ENCODE assay signal across 27 mouse cellular contexts in genomic region chr2:155636881-155637280, GRCm38 (mm10). TPM values are rescaled to one million over a fixed set of nuclear protein-coding genes. Genes with fewer than 3 reads are reported as not detected.
DNase-seq lines count a peak whose midpoint lies in the region; ATAC-seq lines count a peak whose summit lies in the region.
"Had no signal": no experiment of that assay in that cellular context is flagged by ENCODE, and none has a peak within 500 bp of the region (broad histone marks: within the 10 kb centered on the region; RNA-seq: fewer than 3 reads in every experiment).

No protein-coding gene starts in this region.

- peaks cover 15% of the 10 kb centered on the region for H3K27me3 ChIP-seq in heart, embryonic 13.5 days (replicated peaks)
- peaks cover 31% of the 10 kb centered on the region for H3K27me3 ChIP-seq in heart, embryonic 10.5 days (ENCODE audit: insufficient read depth, poor library complexity, severe bottlenecking)
- H3K27me3 ChIP-seq: CH12.LX, Patski had no signal

- no peaks in the 10 kb centered on the region for H3K9me3 ChIP-seq in heart, embryonic 13.5 days
- no peaks in the 10 kb centered on the region for H3K9me3 ChIP-seq in heart, embryonic 10.5 days
- H3K9me3 ChIP-seq: embryonic facial prominence, embryonic 13.5 days; embryonic facial prominence, embryonic 15.5 days; forebrain, embryonic 10.5 days; forebrain, embryonic 12.5 days; G1E had no signal

- H3K4me3 ChIP-seq in heart, embryonic 13.5 days = no peak overlapping the region
- H3K4me3 ChIP-seq in heart, embryonic 10.5 days = no peak overlapping the region
- H3K4me3 ChIP-seq in brown adipose tissue, adult 24 weeks (ENCODE audit: insufficient read depth, low read depth, low read length) = no peak overlapping the region
- H3K4me3 ChIP-seq: embryonic facial prominence, embryonic 13.5 days; embryonic facial prominence, embryonic 15.5 days; erythroblast, embryonic 14.5 days; forebrain, embryonic 10.5 days; forebrain, embryonic 12.5 days had no signal

- DNase-seq in adrenal gland, postnatal 14 days = peak; percentile 7
- no peak for DNase-seq in adrenal gland, adult (ENCODE audit: inconsistent age in 2 of 2, low spot score in 1 of 2)
- DNase-seq in heart, embryonic 10.5 days (ENCODE audit: low spot score) = no peak
- peak; percentile 54 for DNase-seq in adipocyte (ENCODE audit: low spot score)
- DNase-seq in right cerebral cortex, postnatal 36 days (ENCODE audit: low spot score in 2 of 2) = no peak
- DNase-seq: adrenal gland, adult 8-10 months; adrenal gland, postnatal 25 days; B cell, adult 2 months; cerebellum, adult 8-10 months; cerebellum, postnatal 14 days; cerebellum, postnatal 36 days; embryo, embryonic 11 days had no signal

- H3K4me1 ChIP-seq in heart, embryonic 13.5 days = peaks cover 6% of the 10 kb centered on the region; the same call in 1 of the 2 replicates
- H3K4me1 ChIP-seq in heart, embryonic 10.5 days = peaks cover 28% of the 10 kb centered on the region
- peaks cover 22% of the 10 kb centered on the region for H3K4me1 ChIP-seq in brown adipose tissue, adult 24 weeks (ENCODE audit: control insufficient read depth, insufficient read depth, insufficient read length, low read length)
- H3K4me1 ChIP-seq: embryonic facial prominence, embryonic 13.5 days; embryonic facial prominence, embryonic 15.5 days had no signal

- ATAC-seq in heart, embryonic 13.5 days (ENCODE audit: extremely low read depth, insufficient number of reproducible peaks, low FRiP score, low TSS enrichment) = no peak
- ATAC-seq: activated CD4-positive, CD25-positive, alpha-beta regulatory T cell, adult 4 months; CD4-positive, CD25-positive, alpha-beta regulatory T cell, adult 4 months; forebrain, embryonic 14.5 days; forebrain, embryonic 16.5 days; Patski had no signal

- H3K9ac ChIP-seq in heart, embryonic 13.5 days = no peak overlapping the region
- H3K9ac ChIP-seq: embryonic facial prominence, embryonic 13.5 days; embryonic facial prominence, embryonic 15.5 days; forebrain, embryonic 12.5 days had no signal

- peaks cover 100% of the 10 kb centered on the region for H3K36me3 ChIP-seq in heart, embryonic 13.5 days
- peaks cover 100% of the 10 kb centered on the region for H3K36me3 ChIP-seq in heart, embryonic 10.5 days

- H3K27ac ChIP-seq in heart, embryonic 13.5 days (replicated peaks) = 0 out of 2 replicates have a peak overlapping the region, but pooled peaks have one; percentile 3
- H3K27ac ChIP-seq in heart, embryonic 10.5 days = no peak overlapping the region
- peak overlapping the region; percentile 25; the same call in 1 of the 2 replicates for H3K27ac ChIP-seq in brown adipose tissue, adult 24 weeks (replicated peaks; ENCODE audit: low read depth, low read length)
- H3K27ac ChIP-seq: embryonic facial prominence, embryonic 13.5 days; embryonic facial prominence, embryonic 15.5 days; forebrain, embryonic 10.5 days; forebrain, embryonic 12.5 days had no signal

- no peak overlapping the region for H3K4me2 ChIP-seq in heart, embryonic 13.5 days
- H3K4me2 ChIP-seq: embryonic facial prominence, embryonic 13.5 days; embryonic facial prominence, embryonic 15.5 days; forebrain, embryonic 12.5 days had no signal

RNA-seq across cellular contexts. Expression of gene Myh7b, which starts 25.9 kb away (rescaled TPM):
- 0.08 and 0.74 TPM in 2 replicates for total RNA-seq in adrenal gland, postnatal 14 days (2021)
- polyA plus RNA-seq in heart, embryonic 13.5 days (2015; fragmentation: Nextera tagmentation; extraction: Ambion mirVana) = 17.7 and 21.2 TPM in 2 replicates
- 12.4 and 15.7 TPM in 2 replicates for polyA plus RNA-seq in heart, embryonic 10.5 days (2016; fragmentation: Nextera tagmentation; extraction: Ambion mirVana)
- polyA plus RNA-seq in brown adipose tissue, adult 24 weeks (2012; ENCODE audit: insufficient read depth, insufficient read length, missing spikeins) = 0.16 and 1.2 TPM in 2 replicates
- total RNA-seq: common myeloid progenitor, adult 5-6 weeks had no signal
- polyA plus RNA-seq: activated CD4-positive, CD25-positive, alpha-beta regulatory T cell, adult 4 months; CD4-positive, CD25-positive, alpha-beta regulatory T cell, adult 4 months had no signal

RNA-seq across cellular contexts. Expression of gene Gss, which starts 44.3 kb away (rescaled TPM):
- 46.6 and 48.4 TPM in 2 replicates for total RNA-seq in adrenal gland, postnatal 14 days (2021)
- 24.2 and 25.6 TPM in 2 replicates for polyA plus RNA-seq in heart, embryonic 13.5 days (2015; fragmentation: Nextera tagmentation; extraction: Ambion mirVana)
- 24.2 and 29.1 TPM in 2 replicates for polyA plus RNA-seq in heart, embryonic 10.5 days (2016; fragmentation: Nextera tagmentation; extraction: Ambion mirVana)
- polyA plus RNA-seq in brown adipose tissue, adult 24 weeks (2012; ENCODE audit: insufficient read depth, insufficient read length, missing spikeins) = 15.7 and 25.5 TPM in 2 replicates

RNA-seq across cellular contexts. Expression of gene Trpc4ap, which starts 55.3 kb away (rescaled TPM):
- total RNA-seq in adrenal gland, postnatal 14 days (2021) = 110 and 124 TPM in 2 replicates
- 87.0 and 93.9 TPM in 2 replicates for polyA plus RNA-seq in heart, embryonic 13.5 days (2015; fragmentation: Nextera tagmentation; extraction: Ambion mirVana)
- polyA plus RNA-seq in heart, embryonic 10.5 days (2016; fragmentation: Nextera tagmentation; extraction: Ambion mirVana) = 101 and 107 TPM in 2 replicates
- polyA plus RNA-seq in brown adipose tissue, adult 24 weeks (2012; ENCODE audit: insufficient read depth, insufficient read length, missing spikeins) = 52.3 and 69.5 TPM in 2 replicates

Comparison
In these comparisons a context has a peak if more than half of its experiments do, and no peak if none do; other contexts are left out.
1. DNase-seq: peak in adrenal gland, postnatal 14 days (single experiment) and adipocyte (single experiment); none in adrenal gland, adult (0 of 2), heart, embryonic 10.5 days (single experiment) and right cerebral cortex, postnatal 36 days (0 of 2).